Mouse (Mus musculus) stomach, postnatal 0 days (tissue): ENCODE results near the gene Clec2l. TPM values are rescaled to one million over a fixed set of nuclear protein-coding genes. Genes with fewer than 3 reads are reported as not detected.

Experiments used
- ATAC-seq: fragments of 200-750 bp; cut with Nextera tagmentation; 2 replicates; pipeline ENCODE4 v1.8.0; 2017; ENCODE audit not compliant: low FRiP score, low TSS enrichment
- DNase-seq: peaks from one replicate; pipeline ENCODE4 v3.0.0-alpha.2; 2016; ENCODE audit warnings: low spot score
- H3K27ac ChIP-seq: fragments of 300-500 bp; sonication (generic); replicated peaks from 2 replicates; pipeline ENCODE4 v1.5.1; 2014; ENCODE audit warnings: mild to moderate bottlenecking, control low read depth
- H3K27me3 ChIP-seq: fragments of 300-500 bp; sonication (generic); 2 replicates; pipeline ENCODE4 v1.6.1; 2014; ENCODE audit warnings: low read length; ENCODE audit not compliant: control insufficient read depth, insufficient read depth
- H3K36me3 ChIP-seq: fragments of 300-500 bp; sonication (generic); 2 replicates; pipeline ENCODE4 v1.6.1; 2014; ENCODE audit warnings: low read length, mixed read lengths; ENCODE audit not compliant: control insufficient read depth, insufficient read depth
- H3K4me1 ChIP-seq: fragments of 300-500 bp; sonication (generic); replicated peaks from 2 replicates; pipeline ENCODE4 v1.6.1; 2014; ENCODE audit warnings: antibody characterized with exemption; ENCODE audit not compliant: control insufficient read depth, insufficient read depth
- H3K4me2 ChIP-seq: fragments of 300-500 bp; sonication (generic); replicated peaks from 2 replicates; pipeline ENCODE4 v1.6.1; 2014; ENCODE audit warnings: low read depth, mild to moderate bottlenecking, control low read depth, moderate library complexity
- H3K4me3 ChIP-seq: fragments of 300-500 bp; sonication (generic); 2 replicates; pipeline ENCODE4 v1.5.1; 2014; ENCODE audit warnings: low read depth, low read length, control low read depth
- H3K9ac ChIP-seq: fragments of 300-500 bp; sonication (generic); 2 replicates; pipeline ENCODE4 v1.6.1; 2014; ENCODE audit warnings: mild to moderate bottlenecking, low read length, control low read depth, mixed read lengths
- H3K9me3 ChIP-seq: fragments of 300-500 bp; sonication (generic); 2 replicates; pipeline ENCODE4 v1.6.1; 2016; ENCODE audit warnings: low read length; ENCODE audit not compliant: control insufficient read depth
- CTCF ChIP-seq: IDR thresholded peaks from 2 replicates; pipeline ENCODE4 v1.5.1; 2016; ENCODE audit warnings: antibody characterized with exemption, low read depth, mild to moderate bottlenecking, moderate library complexity
- EP300 ChIP-seq: optimal IDR thresholded peaks from 2 replicates; pipeline ENCODE3; 2016; ENCODE audit warnings: antibody characterized with exemption
- WGBS: fragments of 180-500 bp; shearing (Covaris S2); extraction: QIAGEN DNeasy Blood & Tissue Kit; methylation state at CpG from one replicate; pipeline ENCODE4 v1.1.7; 2014; 5-methylcytosine and 5-hydroxymethylcytosine counted together
- polyA plus RNA-seq: library from polyadenylated mRNA; unstranded; fragments of >200 nt; fragmentation: Nextera tagmentation; extraction: Ambion mirVana; gene quantifications from 2 replicates; pipeline ENCODE4 v1.2.1, GENCODE M21; 2015

Gene Clec2l
- 0.55 and 1.7 TPM in 2 replicates for polyA plus RNA-seq

- DNase-seq: peak; percentile 49
- Histone ChIP-seq H3K4me2 (peak within 1 kb of the TSS; percentile 82), H3K4me3 (peak within 1 kb of the TSS; percentile 47), H3K36me3 (no peaks in the 10 kb centered on the region), H3K27ac (no peak within 1 kb of the TSS), H3K4me1 (0 out of 2 replicates have a peak, but pooled peaks cover 2% of the 10 kb centered on the region), H3K9me3 (no peaks in the 10 kb centered on the region), H3K27me3 (no peaks in the 10 kb centered on the region), H3K9ac (peak within 1 kb of the TSS; percentile 56)
- peak; percentile 77 for ATAC-seq
- no peak for TF ChIP-seq CTCF
- TF ChIP-seq EP300: no peak
- WGBS: under 1% methylated on average over 55 of the region's 84 CpGs
Measured at GRCm38 (mm10) chr6:38662714-38663615, at the start of gene Clec2l. Clec2l (plus strand) TSS chr6:38663069.

DNA sequence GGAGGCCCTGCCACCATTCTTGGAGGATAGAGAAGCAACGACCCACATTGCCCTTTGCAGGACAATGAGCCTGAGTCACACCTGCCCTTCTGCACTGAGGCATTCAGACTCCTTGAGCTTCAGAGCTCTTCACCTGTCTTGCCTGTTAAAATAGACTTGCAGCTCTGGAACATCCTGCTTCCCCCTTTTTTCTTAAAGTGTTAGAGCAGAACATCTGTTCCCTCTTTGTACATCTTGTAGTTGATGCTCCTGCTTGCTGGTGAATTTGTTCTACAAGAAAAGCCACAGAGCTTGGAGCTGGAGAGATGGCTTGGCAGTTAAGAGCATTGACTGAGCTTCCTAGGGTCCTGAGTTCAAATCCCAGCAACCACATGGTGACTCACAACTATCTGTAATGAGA is 40.5 kb upstream of the Clec2l start:
- no peak for TF ChIP-seq CTCF
- TF ChIP-seq EP300: no peak
- Histone ChIP-seq H3K4me3 (no peak overlapping the region), H3K36me3 (peaks cover 11% of the 10 kb centered on the region; the same call in 1 of the 2 replicates), H3K4me2 (no peak overlapping the region), H3K27ac (no peak overlapping the region), H3K9me3 (0 out of 2 replicates have a peak, but pooled peaks cover 3% of the 10 kb centered on the region), H3K27me3 (no peaks in the 10 kb centered on the region), H3K4me1 (no peaks in the 10 kb centered on the region), H3K9ac (no peak overlapping the region)
- DNase-seq (peak; percentile 10), ATAC-seq (no peak)
- 84% methylated on average over 1 of the region's 1 CpGs for WGBS

GRCm38 (mm10) chr6:38623457-38623856 is 39.4 kb upstream of the Clec2l start:
- no peak overlapping the region for H3K4me2 ChIP-seq
- H3K27ac ChIP-seq: no peak overlapping the region
- H3K9me3 ChIP-seq: no peaks in the 10 kb centered on the region
- no peaks in the 10 kb centered on the region for H3K4me1 ChIP-seq
- H3K36me3 ChIP-seq: peaks cover 7% of the 10 kb centered on the region; the same call in 1 of the 2 replicates
- H3K9ac ChIP-seq: no peak overlapping the region
- TF ChIP-seq EP300: no peak
- no peak for TF ChIP-seq CTCF
- peak; percentile 12 for DNase-seq
- no peak for ATAC-seq
- H3K27me3 ChIP-seq: no peaks in the 10 kb centered on the region
- WGBS: 44% methylated on average over 2 of the region's 2 CpGs
- no peak overlapping the region for H3K4me3 ChIP-seq

DNA sequence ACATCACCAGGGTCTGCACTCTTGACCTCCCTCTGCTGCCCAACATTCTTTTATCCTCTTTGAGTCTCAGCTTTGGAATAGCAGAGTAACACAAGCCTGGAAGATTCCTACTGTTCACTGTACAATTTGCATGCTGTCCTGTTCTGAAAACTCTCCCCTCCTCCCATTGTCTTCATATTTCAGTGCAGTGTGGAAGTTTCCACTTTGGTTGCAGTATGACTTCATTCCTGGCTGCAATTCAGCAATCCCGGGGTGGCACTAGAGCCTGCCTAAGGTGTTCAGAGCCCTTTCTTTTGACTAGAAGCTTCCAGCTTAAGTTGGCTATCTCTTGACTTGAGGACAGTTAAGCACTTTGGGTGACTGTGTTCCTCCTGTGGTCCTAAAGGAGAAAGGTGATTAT is 38.4 kb upstream of the Clec2l start:
- WGBS: 35% methylated on average over 1 of the region's 1 CpGs
- Histone ChIP-seq H3K27ac (no peak overlapping the region), H3K9ac (no peak overlapping the region), H3K27me3 (no peaks in the 10 kb centered on the region), H3K4me1 (no peaks in the 10 kb centered on the region), H3K36me3 (peaks cover 5% of the 10 kb centered on the region; the same call in 1 of the 2 replicates), H3K9me3 (no peaks in the 10 kb centered on the region), H3K4me2 (no peak overlapping the region), H3K4me3 (no peak overlapping the region)
- no peak for TF ChIP-seq CTCF
- no peak for TF ChIP-seq EP300
- DNase-seq: peak; percentile 12
- ATAC-seq: no peak

DNA sequence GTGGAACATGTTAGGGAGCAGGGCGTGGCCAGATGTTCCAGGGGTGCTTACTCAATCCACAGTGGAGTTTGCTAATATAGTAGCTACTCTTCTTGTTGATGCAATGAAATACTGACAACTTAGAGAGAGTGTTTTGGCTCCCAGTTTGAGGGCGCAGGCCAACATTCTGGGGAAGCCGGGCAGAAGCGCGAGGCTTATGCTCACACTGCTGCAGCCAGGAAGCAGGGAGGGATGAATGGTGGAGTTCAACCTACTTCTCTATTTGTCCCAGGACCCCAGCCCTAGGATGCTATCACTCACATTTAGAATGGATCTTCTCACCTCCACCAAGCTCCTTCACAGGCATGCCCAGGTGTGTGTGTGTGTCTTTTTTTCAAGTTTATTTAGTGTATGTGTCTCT is 36.8 kb upstream of the Clec2l start:
- peak; percentile 12 for DNase-seq
- Histone ChIP-seq H3K4me1 (no peaks in the 10 kb centered on the region), H3K9me3 (no peaks in the 10 kb centered on the region), H3K4me3 (no peak overlapping the region), H3K27ac (no peak overlapping the region), H3K4me2 (no peak overlapping the region), H3K9ac (no peak overlapping the region), H3K27me3 (no peaks in the 10 kb centered on the region), H3K36me3 (no peaks in the 10 kb centered on the region)
- ATAC-seq: no peak
- no peak for TF ChIP-seq EP300
- no peak for TF ChIP-seq CTCF
- WGBS: 89% methylated on average over 5 of the region's 5 CpGs

GRCm38 (mm10) chr6:38627081-38627480 is 35.8 kb upstream of the Clec2l start:
- H3K9me3 ChIP-seq: no peaks in the 10 kb centered on the region
- ATAC-seq (no peak), DNase-seq (peak; percentile 12)
- no peaks in the 10 kb centered on the region for H3K36me3 ChIP-seq
- no peaks in the 10 kb centered on the region for H3K27me3 ChIP-seq
- no peak overlapping the region for H3K27ac ChIP-seq
- TF ChIP-seq CTCF: no peak
- no peak for TF ChIP-seq EP300
- no peak overlapping the region for H3K9ac ChIP-seq
- WGBS: 92% methylated on average over 4 of the region's 4 CpGs
- H3K4me3 ChIP-seq: no peak overlapping the region
- no peak overlapping the region for H3K4me2 ChIP-seq
- H3K4me1 ChIP-seq: no peaks in the 10 kb centered on the region
